In the genomic region with DNA sequence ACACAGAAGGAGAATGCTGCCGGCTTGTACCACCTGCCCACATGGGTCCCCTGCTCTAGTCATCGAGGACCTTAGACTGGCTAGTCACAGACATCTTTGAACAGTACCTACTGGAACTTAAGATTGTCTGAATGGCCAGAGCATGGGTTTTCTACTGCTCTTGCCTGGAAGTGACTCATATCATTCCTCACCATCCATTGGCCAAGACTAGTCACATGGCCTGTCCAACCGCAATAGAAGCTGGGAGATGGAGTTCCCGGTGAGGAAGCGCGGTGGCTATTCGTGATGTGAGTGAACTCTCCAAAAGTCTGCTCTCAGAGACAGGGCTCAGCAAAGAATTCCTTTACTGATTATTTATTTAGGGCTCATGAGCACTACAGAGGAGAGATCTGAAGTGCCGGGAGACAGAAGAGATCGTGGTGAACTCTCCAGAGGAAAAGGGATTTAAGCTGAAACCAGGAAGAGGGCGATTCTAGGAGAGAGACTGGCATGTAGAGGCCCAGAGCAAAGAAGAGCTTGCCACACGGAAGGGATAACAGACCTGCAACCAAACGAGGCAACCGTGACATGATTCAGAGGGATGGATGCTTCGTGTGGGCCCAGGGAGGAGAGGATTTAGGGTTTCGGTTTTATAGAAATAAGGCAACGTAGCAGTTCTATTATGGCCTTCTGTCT, we compare ENCODE assay signal across 8 mouse cellular contexts. TPM values are rescaled to one million over a fixed set of nuclear protein-coding genes. Genes with fewer than 3 reads are reported as not detected.
DNase-seq lines count a peak whose midpoint lies in the region; ATAC-seq and TF ChIP-seq lines count a peak whose summit lies in the region.

No protein-coding gene starts in this region.

- TF ChIP-seq CTCF in cerebellum, adult 2 months (IDR thresholded peaks at IDR 0.05; ENCODE audit: borderline replicate concordance, insufficient read depth, low read depth, low read length), result no peak
- no peak for TF ChIP-seq CTCF in forebrain, postnatal 0 days (IDR thresholded peaks at IDR 0.05; ENCODE audit: low read depth)
- TF ChIP-seq CTCF in layer of hippocampus, adult 2 months (conservative IDR thresholded peaks at IDR 0.05), result peak; percentile 60
- TF ChIP-seq CTCF in lung, adult 2 months (IDR thresholded peaks at IDR 0.05; ENCODE audit: insufficient read depth, low read length), result no peak
- TF ChIP-seq CTCF in thymus, adult 2 months (IDR thresholded peaks at IDR 0.05; ENCODE audit: borderline replicate concordance, control insufficient read depth, extremely low read depth, insufficient read depth, low read length, poor library complexity), result no peak

- peak; percentile 98 for ATAC-seq in forebrain, postnatal 0 days
- peak; percentile 96 for ATAC-seq in neural tube, embryonic 15.5 days (ENCODE audit: low FRiP score)

- peak overlapping the region; percentile 62 for H3K9ac ChIP-seq in forebrain, postnatal 0 days
- peak overlapping the region; percentile 56 for H3K9ac ChIP-seq in neural tube, embryonic 15.5 days (replicated peaks)

- H3K4me1 ChIP-seq in cerebellum, adult 2 months (ENCODE audit: control insufficient read depth, insufficient read depth, low read length), result peaks cover 6% of the 10 kb centered on the region
- peaks cover 4% of the 10 kb centered on the region; the same call in 1 of the 2 replicates for H3K4me1 ChIP-seq in forebrain, postnatal 0 days (ENCODE audit: insufficient read depth)
- peaks cover 3% of the 10 kb centered on the region for H3K4me1 ChIP-seq in lung, adult 2 months (ENCODE audit: control insufficient read depth, insufficient read depth, low read length)
- H3K4me1 ChIP-seq in neural tube, embryonic 15.5 days, result peaks cover 26% of the 10 kb centered on the region
- peaks cover 20% of the 10 kb centered on the region for H3K4me1 ChIP-seq in thymus, adult 2 months (replicated peaks; ENCODE audit: control insufficient read depth, insufficient read depth, low read length)

- DNase-seq in Muller cell, postnatal 12 days (ENCODE audit: inconsistent ontology term), result peak; percentile 90
- DNase-seq in cerebellum, adult 2 months, result peak; percentile 79 to 89
- DNase-seq in forebrain, postnatal 0 days, result peak; percentile 92
- DNase-seq in heart, postnatal 4 days, result peak; percentile 78
- peak; percentile 81 to 92 for DNase-seq in layer of hippocampus, adult 2 months (ENCODE audit: low spot score in 2 of 2)
- DNase-seq in lung, adult 2 months, result peak; percentile 73
- DNase-seq in thymus, adult 2 months, result peak; percentile 73

- peak overlapping the region; percentile 71 for H3K4me2 ChIP-seq in forebrain, postnatal 0 days (ENCODE audit: low read depth)
- H3K4me2 ChIP-seq in neural tube, embryonic 15.5 days, result peak overlapping the region; percentile 70

- TF ChIP-seq POLR2A in cerebellum, adult 2 months (IDR thresholded peaks at IDR 0.05; ENCODE audit: borderline replicate concordance, insufficient read depth, low read length), result peak; percentile 60; the same call in 1 of the 2 replicates
- TF ChIP-seq POLR2A in lung, adult 2 months (IDR thresholded peaks at IDR 0.05; ENCODE audit: borderline replicate concordance, extremely low read depth, low read depth, low read length), result peak; percentile 49; the same call in 1 of the 2 replicates
- TF ChIP-seq POLR2A in thymus, adult 2 months (IDR thresholded peaks at IDR 0.05; ENCODE audit: control insufficient read depth, extremely low read depth, insufficient read depth, low read length, poor library complexity), result peak; percentile 23; the same call in 1 of the 2 replicates

- 8% methylated on average over 16 of the region's 16 CpGs for WGBS in cerebellum, adult 2 months
- WGBS in forebrain, postnatal 0 days, result 13% methylated on average over 16 of the region's 16 CpGs
- 11% methylated on average over 16 of the region's 16 CpGs for WGBS in lung, adult 2 months
- 14% methylated on average over 16 of the region's 16 CpGs for WGBS in neural tube, embryonic 15.5 days
- WGBS in thymus, adult 2 months, result 6% methylated on average over 16 of the region's 16 CpGs

- no peaks in the 10 kb centered on the region for H3K9me3 ChIP-seq in forebrain, postnatal 0 days (ENCODE audit: low read length)
- H3K9me3 ChIP-seq in neural tube, embryonic 15.5 days (replicated peaks), result no peaks in the 10 kb centered on the region

- H3K36me3 ChIP-seq in forebrain, postnatal 0 days (ENCODE audit: insufficient read depth), result no peaks in the 10 kb centered on the region
- H3K36me3 ChIP-seq in neural tube, embryonic 15.5 days, result no peaks in the 10 kb centered on the region
- H3K36me3 ChIP-seq in thymus, adult 2 months (ENCODE audit: control insufficient read depth, insufficient read depth, low read length), result no peaks in the 10 kb centered on the region

- H3K4me3 ChIP-seq in cerebellum, adult 2 months (replicated peaks; ENCODE audit: insufficient read depth, low read depth, low read length), result peak overlapping the region; percentile 96
- H3K4me3 ChIP-seq in forebrain, postnatal 0 days (ENCODE audit: low read depth, low read length), result peak overlapping the region; percentile 41
- peak overlapping the region; percentile 79 for H3K4me3 ChIP-seq in layer of hippocampus, adult 2 months
- peak overlapping the region; percentile 64 for H3K4me3 ChIP-seq in lung, adult 2 months (replicated peaks; ENCODE audit: extremely low read depth, low read depth, low read length)
- H3K4me3 ChIP-seq in neural tube, embryonic 15.5 days (replicated peaks), result peak overlapping the region; percentile 51
- peak overlapping the region; percentile 41 for H3K4me3 ChIP-seq in thymus, adult 2 months (ENCODE audit: control insufficient read depth, insufficient read depth, low read length)

- no peaks in the 10 kb centered on the region for H3K27me3 ChIP-seq in cerebellum, adult 2 months (ENCODE audit: control insufficient read depth, insufficient read depth, low read length)
- H3K27me3 ChIP-seq in forebrain, postnatal 0 days (ENCODE audit: insufficient read depth, low read length), result no peaks in the 10 kb centered on the region
- no peaks in the 10 kb centered on the region for H3K27me3 ChIP-seq in neural tube, embryonic 15.5 days (replicated peaks)
- no peaks in the 10 kb centered on the region for H3K27me3 ChIP-seq in thymus, adult 2 months (ENCODE audit: control insufficient read depth, insufficient read depth, low read length)

- H3K27ac ChIP-seq in cerebellum, adult 2 months (ENCODE audit: insufficient read depth, low read length), result peak overlapping the region; percentile 51
- H3K27ac ChIP-seq in forebrain, postnatal 0 days (ENCODE audit: low read depth, low read length), result peak overlapping the region; percentile 62; the same call in 1 of the 2 replicates
- peak overlapping the region; percentile 80 for H3K27ac ChIP-seq in layer of hippocampus, adult 2 months
- H3K27ac ChIP-seq in neural tube, embryonic 15.5 days (replicated peaks), result peak overlapping the region; percentile 74
- H3K27ac ChIP-seq in thymus, adult 2 months (ENCODE audit: control insufficient read depth, insufficient read depth, low read length), result no peak overlapping the region

RNA-seq across cellular contexts. Expression of a gene that starts 5.7 kb away (rescaled TPM):
- polyA plus RNA-seq in cerebellum, adult 2 months (2012; rRNA removed), result 24.8 and 25.5 TPM in 2 replicates
- total RNA-seq in forebrain, postnatal 0 days (2014; rRNA removed), result 23.2 and 26.9 TPM in 2 replicates
- polyA plus RNA-seq in forebrain, postnatal 0 days (2015; fragmentation: Nextera tagmentation; extraction: Ambion mirVana), result 26.6 and 29.8 TPM in 2 replicates
- total RNA-seq in heart, postnatal 4 days (2021), result 10 to 100 TPM; 33.9 to 34.4 TPM
- 10 to 100 TPM; 25.8 to 26.8 TPM for total RNA-seq in layer of hippocampus, adult 2 months (2021)
- 43.8 and 48.8 TPM in 2 replicates for polyA plus RNA-seq in lung, adult 2 months (2012; rRNA removed)
- polyA plus RNA-seq in neural tube, embryonic 15.5 days (2015; fragmentation: Nextera tagmentation; extraction: Ambion mirVana), result 29.3 and 33.6 TPM in 2 replicates
- polyA plus RNA-seq in thymus, adult 2 months (2012; rRNA removed), result 105 and 145 TPM in 2 replicates

RNA-seq across cellular contexts. Expression of a gene that starts 56.4 kb away (rescaled TPM):
- 1.9 and 2.4 TPM in 2 replicates for polyA plus RNA-seq in cerebellum, adult 2 months (2012; rRNA removed)
- 0.52 and 0.92 TPM in 2 replicates for total RNA-seq in forebrain, postnatal 0 days (2014; rRNA removed)
- polyA plus RNA-seq in forebrain, postnatal 0 days (2015; fragmentation: Nextera tagmentation; extraction: Ambion mirVana), result 0.05 and 0.16 TPM in 2 replicates
- under 1 TPM; 0.20 to 0.36 TPM for total RNA-seq in heart, postnatal 4 days (2021)
- total RNA-seq in layer of hippocampus, adult 2 months (2021), result under 1 TPM; 0.20 to 0.26 TPM
- polyA plus RNA-seq in lung, adult 2 months (2012; rRNA removed), result 0.34 and 0.58 TPM in 2 replicates
- polyA plus RNA-seq in neural tube, embryonic 15.5 days (2015; fragmentation: Nextera tagmentation; extraction: Ambion mirVana), result 0.34 and 0.41 TPM in 2 replicates
- polyA plus RNA-seq in thymus, adult 2 months (2012; rRNA removed), result 1.3 and 1.6 TPM in 2 replicates

Comparison
In these comparisons a context has a peak if more than half of its experiments do, and no peak if none do; other contexts are left out.
1. H3K4me3 ChIP-seq: peak in every context shown above with its lines; median percentile 96 in cerebellum, adult 2 months; 79 in layer of hippocampus, adult 2 months; 64 in lung, adult 2 months; 51 in neural tube, embryonic 15.5 days; 41 in forebrain, postnatal 0 days; 41 in thymus, adult 2 months.